Mouse (Mus musculus): ENCODE results near the gene 4921536K21Rik. TPM values are rescaled to one million over a fixed set of nuclear protein-coding genes. Genes with fewer than 3 reads are reported as not detected.

Gene 4921536K21Rik
- total and polyA plus RNA-seq, 3 experiments, result 0.21 to 0.61 TPM; not detected in 1

DNA sequence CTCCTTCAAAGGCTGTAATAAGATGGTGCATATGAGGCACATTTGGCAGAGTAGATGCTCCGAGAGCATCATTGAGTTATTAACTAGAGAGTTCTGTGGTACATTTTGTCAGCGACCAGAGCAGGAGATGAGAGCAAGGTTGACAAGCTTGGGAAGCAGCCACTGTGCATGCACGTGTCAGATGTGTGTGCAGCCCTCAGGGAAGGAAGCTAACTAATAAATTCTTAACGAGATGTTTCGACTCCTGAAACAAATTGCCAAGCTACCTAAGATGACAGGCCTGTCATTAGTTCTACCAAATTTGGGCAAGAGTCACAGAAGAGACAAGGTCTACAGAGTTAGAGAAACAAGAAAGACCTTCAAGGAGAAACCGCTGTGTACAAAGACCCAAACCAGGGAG, 30.6 kb downstream of the 4921536K21Rik start:
- Histone ChIP-seq H3K9me3 (replicated peaks; ENCODE audit: low read length) (peaks cover 2% of the 10 kb centered on the region), H3K9ac (ENCODE audit: insufficient read depth, low read depth) (no peak overlapping the region), H3K4me3 (replicated peaks in 1 of 3; ENCODE audit: low read depth in 2 of 3, low read length in 2 of 3, poor library complexity in 1 of 3) (no peak overlapping the region), H3K27me3 (replicated peaks) (no peaks in the 10 kb centered on the region), H3K36me3 (replicated peaks in 1 of 2; ENCODE audit: control insufficient read depth in 1 of 2, insufficient read depth in 1 of 2, low read length in 1 of 2) (no peaks in the 10 kb centered on the region), H3K27ac (ENCODE audit: insufficient read depth, low read depth) (no peak overlapping the region), H3K4me2 (ENCODE audit: insufficient read depth, low read depth, poor library complexity, severe bottlenecking) (no peak overlapping the region), H3K4me1 (ENCODE audit: control insufficient read depth in 1 of 2, insufficient read depth in 2 of 2) (no peaks in the 10 kb centered on the region), H3K79me2 (replicated peaks; ENCODE audit: control insufficient read depth, extremely low read depth, insufficient read depth, poor library complexity, severe bottlenecking) (no peaks in the 10 kb centered on the region)
- no peak for DNase-seq (ENCODE audit: extremely low read depth)
- no peak for TF ChIP-seq JUN (IDR thresholded peaks at IDR 0.05; ENCODE audit: insufficient read depth, low read depth, low read length)
- no peak for TF ChIP-seq ETS1 (conservative IDR thresholded peaks at IDR 0.05; ENCODE audit: low read depth, low read length)
- no peak for TF ChIP-seq HCFC1 (IDR thresholded peaks at IDR 0.05; ENCODE audit: low read depth, low read length)
- no peak for TF ChIP-seq MXI1 (IDR thresholded peaks at IDR 0.05; ENCODE audit: low read depth, low read length)
- TF ChIP-seq CHD1 (IDR thresholded peaks at IDR 0.05; ENCODE audit: low read depth, low read length), result no peak
- TF ChIP-seq USF2 (conservative IDR thresholded peaks at IDR 0.05; ENCODE audit: low read depth, low read length), result no peak
- no peak for TF ChIP-seq MAX (IDR thresholded peaks at IDR 0.05; ENCODE audit: low read length)
- TF ChIP-seq MAZ (IDR thresholded peaks at IDR 0.05; ENCODE audit: low read depth, low read length), result no peak
- no peak for TF ChIP-seq GABPA (IDR thresholded peaks at IDR 0.05; ENCODE audit: insufficient replicate concordance, low read depth, low read length)
- TF ChIP-seq ZC3H11A (IDR thresholded peaks at IDR 0.05; ENCODE audit: low read depth, low read length), result no peak
- no peak for TF ChIP-seq RAD21 (IDR thresholded peaks at IDR 0.05; ENCODE audit: low read depth, low read length)
- no peak for TF ChIP-seq ZMIZ1 (IDR thresholded peaks at IDR 0.05; ENCODE audit: low read depth, low read length)
- no peak for TF ChIP-seq MYC (IDR thresholded peaks at IDR 0.05; ENCODE audit: low read depth, low read length)
- TF ChIP-seq SMC3 (IDR thresholded peaks at IDR 0.05; ENCODE audit: low read depth, low read length), result no peak
- TF ChIP-seq NRF1 (IDR thresholded peaks at IDR 0.05; ENCODE audit: low read depth, low read length), result no peak
- no peak for TF ChIP-seq RCOR1 (conservative IDR thresholded peaks at IDR 0.05; ENCODE audit: low read depth, low read length)
- TF ChIP-seq CTCF (conservative IDR thresholded peaks at IDR 0.05 in 1 of 2, IDR thresholded peaks at IDR 0.05 in 1 of 2; ENCODE audit: low read depth in 2 of 2, low read length in 2 of 2), result no peak
- in situ Hi-C loops (cut with MboI; ENCODE audit: low pct_ligation_motif_present, low pct_unique_long_range_greater_than_20kb, low sequenced_read_pairs) (no loop called here), dilution Hi-C loops (cut with MboI; ENCODE audit: extremely low pct_ligation_motif_present, extremely low pct_unique_long_range_greater_than_20kb, low sequenced_read_pairs) (no loop called here)

DNA sequence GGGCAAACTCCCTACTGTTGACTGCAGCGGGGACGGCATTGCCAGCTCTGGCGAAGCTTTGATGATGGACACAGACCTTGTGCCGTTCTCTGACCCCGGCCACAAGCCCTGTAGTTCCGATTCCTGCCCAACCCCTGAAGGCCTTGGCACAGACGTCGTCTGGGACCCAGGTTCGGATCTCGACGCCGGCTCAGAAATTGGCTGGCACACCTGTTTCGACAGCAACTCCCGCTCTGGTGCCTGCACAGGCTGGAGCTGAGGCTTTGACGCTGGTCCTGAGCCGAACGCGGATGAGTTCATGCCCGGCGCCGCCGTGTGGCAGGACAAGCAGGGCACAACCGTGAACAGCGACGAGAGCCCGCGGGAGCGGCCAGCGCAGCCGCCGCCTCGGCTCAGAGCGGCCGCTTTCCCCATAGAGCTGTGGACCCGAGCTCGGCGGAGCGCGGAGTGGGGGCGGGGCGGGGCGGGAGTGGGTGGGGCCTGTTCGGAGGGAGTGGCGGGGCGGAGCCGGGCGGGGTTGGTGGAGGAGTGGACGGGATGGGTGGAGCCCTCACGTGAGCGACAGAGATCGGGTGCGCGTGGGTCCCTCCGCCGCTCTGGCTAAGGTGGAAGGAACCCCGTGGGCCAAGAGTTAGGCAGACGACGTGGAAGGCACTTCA, 31.3 kb downstream of the 4921536K21Rik start, which contains the start of gene Osbp2:
Gene Osbp2, minus strand, starts transcription at position 450 of the 659 bp plus-strand sequence.
- Histone ChIP-seq H3K4me2 (ENCODE audit: insufficient read depth, low read depth, poor library complexity, severe bottlenecking) (no peak within 1 kb of the TSS), H3K4me1 (ENCODE audit: control insufficient read depth in 1 of 2, insufficient read depth in 2 of 2) (no peaks in the 10 kb centered on the region), H3K9me3 (replicated peaks; ENCODE audit: low read length) (peaks cover 2% of the 10 kb centered on the region), H3K36me3 (replicated peaks in 1 of 2; ENCODE audit: control insufficient read depth in 1 of 2, insufficient read depth in 1 of 2, low read length in 1 of 2) (no peaks in the 10 kb centered on the region), H3K27ac (ENCODE audit: insufficient read depth, low read depth) (no peak within 1 kb of the TSS), H3K4me3 (replicated peaks in 1 of 3; ENCODE audit: low read depth in 2 of 3, low read length in 2 of 3, poor library complexity in 1 of 3) (no peak within 1 kb of the TSS), H3K27me3 (replicated peaks) (no peaks in the 10 kb centered on the region), H3K79me2 (replicated peaks; ENCODE audit: control insufficient read depth, extremely low read depth, insufficient read depth, poor library complexity, severe bottlenecking) (no peaks in the 10 kb centered on the region), H3K9ac (ENCODE audit: insufficient read depth, low read depth) (no peak within 1 kb of the TSS)
- dilution Hi-C loops (cut with MboI; ENCODE audit: extremely low pct_ligation_motif_present, extremely low pct_unique_long_range_greater_than_20kb, low sequenced_read_pairs), result no loop called here
- DNase-seq (ENCODE audit: extremely low read depth), result no peak
- TF ChIP-seq CHD1 (IDR thresholded peaks at IDR 0.05; ENCODE audit: low read depth, low read length), result no peak
- no peak for TF ChIP-seq NRF1 (IDR thresholded peaks at IDR 0.05; ENCODE audit: low read depth, low read length)
- TF ChIP-seq IRF4 (IDR thresholded peaks at IDR 0.05; ENCODE audit: low read depth, low read length), result no peak
- TF ChIP-seq TBP (conservative IDR thresholded peaks at IDR 0.05; ENCODE audit: low read depth, low read length), result no peak
- no peak for TF ChIP-seq ZNF384 (IDR thresholded peaks at IDR 0.05; ENCODE audit: low read depth, low read length)
- TF ChIP-seq MAFK (IDR thresholded peaks at IDR 0.05; ENCODE audit: insufficient replicate concordance, low read length), result no peak
- no peak for TF ChIP-seq KAT2A (IDR thresholded peaks at IDR 0.05; ENCODE audit: insufficient replicate concordance, low read length)
- no peak for TF ChIP-seq SMC3 (IDR thresholded peaks at IDR 0.05; ENCODE audit: low read depth, low read length)
- TF ChIP-seq ZKSCAN1 (IDR thresholded peaks at IDR 0.05; ENCODE audit: borderline replicate concordance, low read depth, low read length), result no peak
- TF ChIP-seq SIN3A (IDR thresholded peaks at IDR 0.05; ENCODE audit: low read length), result no peak
- no peak for TF ChIP-seq RCOR1 (conservative IDR thresholded peaks at IDR 0.05; ENCODE audit: low read depth, low read length)
- TF ChIP-seq CTCF (conservative IDR thresholded peaks at IDR 0.05 in 1 of 2, IDR thresholded peaks at IDR 0.05 in 1 of 2; ENCODE audit: low read depth in 2 of 2, low read length in 2 of 2), result no peak
- no peak for TF ChIP-seq HCFC1 (IDR thresholded peaks at IDR 0.05; ENCODE audit: low read depth, low read length)
- no peak for TF ChIP-seq E2F4 (IDR thresholded peaks at IDR 0.05; ENCODE audit: insufficient replicate concordance, low read depth, low read length)
- TF ChIP-seq RAD21 (IDR thresholded peaks at IDR 0.05; ENCODE audit: low read depth, low read length), result no peak
- TF ChIP-seq ELF1 (IDR thresholded peaks at IDR 0.05; ENCODE audit: low read depth, low read length), result no peak
- TF ChIP-seq POLR2A (IDR thresholded peaks at IDR 0.05; ENCODE audit: low read depth, low read length), result no peak
- no peak for TF ChIP-seq POLR2AphosphoS2 (IDR thresholded peaks at IDR 0.05; ENCODE audit: low read depth, low read length)
- no peak for TF ChIP-seq PAX5 (IDR thresholded peaks at IDR 0.05; ENCODE audit: low read length)
- no peak for TF ChIP-seq MYC (IDR thresholded peaks at IDR 0.05; ENCODE audit: low read depth, low read length)
- in situ Hi-C loops (cut with MboI; ENCODE audit: low pct_ligation_motif_present, low pct_unique_long_range_greater_than_20kb, low sequenced_read_pairs), result no loop called here

Measured in CH12.LX (cell line).